Mouse (Mus musculus) C2C12 (cell line): ENCODE measurements around the gene Hist1h4f.

Experiments
- CTCF ChIP-seq: IDR thresholded peaks from one replicate; pipeline ENCODE4 v1.5.1; 2011; ENCODE audit not compliant: control insufficient read depth, insufficient read depth, insufficient read length
- MAX ChIP-seq: IDR thresholded peaks from one replicate; pipeline ENCODE4 v1.6.1; 2011; ENCODE audit warnings: mild to moderate bottlenecking, control low read depth
- USF1 ChIP-seq: IDR thresholded peaks from one replicate; pipeline ENCODE4 v1.6.1; 2011; ENCODE audit warnings: low read depth, mild to moderate bottlenecking, control low read depth, moderate library complexity

DNA sequence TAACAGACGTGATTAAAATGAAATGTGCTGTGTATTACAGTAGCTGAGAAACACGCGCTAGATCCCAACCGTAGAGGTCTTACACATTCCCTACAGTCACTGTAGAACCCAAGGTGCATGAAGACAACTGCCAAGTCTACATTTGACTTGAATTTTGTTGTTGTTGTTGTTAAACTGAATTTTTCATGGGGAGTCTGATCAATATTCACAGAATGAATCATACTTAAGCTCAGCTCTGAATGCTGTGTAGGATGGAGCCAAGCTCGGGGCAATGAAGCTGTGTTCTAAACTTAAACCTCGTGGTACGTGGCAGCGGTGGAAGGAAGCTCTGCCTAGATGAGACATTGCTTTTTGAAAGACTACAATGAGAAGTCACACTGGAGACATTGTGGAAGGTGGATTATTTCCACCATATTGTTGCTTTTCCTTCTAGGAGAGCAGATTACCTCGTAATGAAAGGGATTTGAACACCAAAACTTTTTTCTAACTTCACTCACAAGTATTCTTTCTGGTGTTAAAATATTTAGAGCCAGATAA, 49.3 kb downstream of the Hist1h4f start:
- no peak for TF ChIP-seq CTCF
- TF ChIP-seq MAX, result no peak
- TF ChIP-seq USF1, result no peak
